Mouse (Mus musculus) cerebellum, adult 9-10 months (tissue): Measurements from ENCODE around the gene Mitd1.

Experiments used
- DNase-seq: peaks from one replicate; pipeline ENCODE4 v3.0.0; 2022

The Mitd1 gene

GRCm38 (mm10) chr1:37867056-37867455 lies 23.2 kb downstream of the Mitd1 start:
- no peak for DNase-seq

GRCm38 (mm10) chr1:37866286-37866685 lies 23.9 kb downstream of the Mitd1 start, which contains the start of gene Tsga10:
Gene Tsga10 (minus strand): TSS chr1:37866429.
- no peak for DNase-seq

GRCm38 (mm10) chr1:37865401-37866215 lies 24.6 kb downstream of the Mitd1 start:
- peak; percentile 68 for DNase-seq

- DNase-seq, result peak; percentile 100
Observed at GRCm38 (mm10) chr1:37864511-37865400, 25.5 kb downstream of the Mitd1 start.

- no peak for DNase-seq
Observed at GRCm38 (mm10) chr1:37850696-37851095, 39.5 kb downstream of the Mitd1 start.

GRCm38 (mm10) chr1:37846878-37847277 lies 43.3 kb downstream of the Mitd1 start:
- no peak for DNase-seq

- peak; percentile 87 for DNase-seq
Observed at GRCm38 (mm10) chr1:37831681-37832080, 58.5 kb downstream of the Mitd1 start.
